Mouse (Mus musculus): ENCODE results near the gene Crk.

- no peak for TF ChIP-seq CTCF (IDR thresholded peaks at IDR 0.05; ENCODE audit: low read depth)
- TF ChIP-seq EP300 (IDR thresholded peaks at IDR 0.05; ENCODE audit: low read depth): no peak
Measured at GRCm38 (mm10) chr11:75740204-75740603, 61.1 kb downstream of the Crk start.

Data from heart, postnatal 0 days (tissue).